Mouse (Mus musculus) left cerebral cortex, postnatal 10 days (tissue): ENCODE data around the gene Wdr48. TPM values are rescaled to one million over a fixed set of nuclear protein-coding genes. Genes with fewer than 3 reads are reported as not detected.

Experiments
- DNase-seq, 2 experiments: peaks; one replicate each; pipeline ENCODE4 v3.0.0; 2021 to 2022; ENCODE audit warnings: low spot score in 2 of 2, mixed read lengths in 1 of 2; ENCODE audit errors: extremely low spot score in 1 of 2
- intact Hi-C: fragments of 180-260 bp; cut with DNase I; formaldehyde crosslinking; loops from one replicate; pipeline ENCODE4 v1.15.1; 2025
- total RNA-seq, 2 experiments: library from RNA; stranded (reverse); gene quantifications; 2 replicates each; pipeline ENCODE4 v1.2.3; 2021

Gene Wdr48
- total RNA-seq, 2 experiments from 2014 or later: 75.7 to 85.8 TPM

DNA sequence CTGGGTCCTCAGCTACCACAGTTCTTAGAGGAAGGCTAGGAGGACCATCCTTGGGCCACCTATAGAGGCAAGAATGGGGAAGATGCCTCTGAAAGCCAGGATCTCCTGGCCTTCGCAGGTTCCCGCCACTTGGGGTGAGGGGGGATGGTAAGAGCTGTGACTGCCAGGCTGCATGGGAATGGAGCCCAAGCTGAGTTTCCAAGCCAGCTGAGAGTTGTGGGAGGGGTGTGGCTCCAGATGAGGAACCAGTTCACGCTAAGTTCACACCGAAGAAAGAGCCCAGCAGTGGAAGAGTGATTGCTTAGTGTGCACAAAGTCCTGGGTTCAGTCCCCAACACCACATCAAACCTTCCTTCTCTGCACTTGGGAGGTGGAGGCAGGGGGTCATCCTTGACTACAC, 67.5 kb downstream of the Wdr48 start:
- intact Hi-C loops: loop anchor here (5.0 kb wide), 1 partner anchor 50 kb away; no protein-coding TSS in a partner anchor
- DNase-seq: no peak

DNA sequence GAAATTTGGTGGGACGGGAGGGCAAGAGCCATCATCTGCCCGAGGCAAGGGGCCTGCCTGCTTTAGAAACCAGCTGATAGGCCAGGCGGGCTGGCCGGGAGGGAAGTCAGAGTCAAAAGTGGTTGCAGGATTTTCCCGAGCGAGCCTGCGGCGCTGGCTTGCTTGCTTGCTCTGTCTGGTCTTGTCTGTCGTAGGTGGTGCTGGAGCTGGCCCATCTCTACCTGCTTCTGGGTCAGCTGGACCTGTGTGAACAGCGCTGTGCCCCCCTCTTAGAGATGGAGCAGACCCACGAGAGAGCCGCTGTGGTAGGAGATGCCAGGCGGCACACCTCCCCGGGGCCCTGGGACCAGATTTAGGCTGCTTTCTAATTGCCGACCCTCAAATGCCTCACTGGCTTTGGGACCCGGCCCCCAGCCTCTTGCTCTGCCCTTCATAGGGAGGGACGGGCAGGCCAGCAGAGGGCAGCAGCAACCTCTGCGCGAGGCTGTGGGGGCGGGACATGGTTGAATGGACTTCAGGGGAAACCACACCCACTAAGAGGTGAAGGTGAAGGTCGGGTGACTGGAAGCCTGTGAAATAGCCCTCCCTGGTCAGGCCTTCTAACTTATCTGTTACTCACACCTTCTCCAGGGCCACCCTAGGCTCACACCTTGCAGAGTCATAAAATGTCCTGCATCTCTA, 68.4 kb downstream of the Wdr48 start:
- intact Hi-C loops: loop anchor here (5.0 kb wide), 1 partner anchor 49 kb away; no protein-coding TSS in a partner anchor
- peak in 1 of 2 experiments; percentile 72 for DNase-seq

DNA sequence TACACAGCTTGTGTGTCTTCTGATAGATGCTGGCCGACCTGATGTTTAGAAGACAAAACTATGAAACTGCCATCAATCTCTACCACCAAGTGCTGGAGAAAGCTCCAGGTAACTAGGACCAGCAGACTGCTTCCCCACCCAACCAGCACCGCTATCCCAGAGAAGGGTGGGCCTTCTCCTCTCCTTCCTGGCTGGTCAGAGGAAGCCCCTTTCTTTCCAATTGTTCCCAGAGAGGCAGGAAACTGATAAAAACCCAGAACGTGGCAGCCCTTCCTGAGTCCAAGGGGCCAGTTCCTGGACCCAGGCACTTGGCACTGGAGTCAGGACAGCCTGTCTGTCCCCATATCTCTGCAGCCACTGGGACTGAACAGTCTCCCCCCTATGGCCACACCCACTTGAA, 69.5 kb downstream of the Wdr48 start:
- no peak for DNase-seq
- intact Hi-C loops: loop anchor here (5.0 kb wide), 1 partner anchor 48 kb away; no protein-coding TSS in a partner anchor

DNA sequence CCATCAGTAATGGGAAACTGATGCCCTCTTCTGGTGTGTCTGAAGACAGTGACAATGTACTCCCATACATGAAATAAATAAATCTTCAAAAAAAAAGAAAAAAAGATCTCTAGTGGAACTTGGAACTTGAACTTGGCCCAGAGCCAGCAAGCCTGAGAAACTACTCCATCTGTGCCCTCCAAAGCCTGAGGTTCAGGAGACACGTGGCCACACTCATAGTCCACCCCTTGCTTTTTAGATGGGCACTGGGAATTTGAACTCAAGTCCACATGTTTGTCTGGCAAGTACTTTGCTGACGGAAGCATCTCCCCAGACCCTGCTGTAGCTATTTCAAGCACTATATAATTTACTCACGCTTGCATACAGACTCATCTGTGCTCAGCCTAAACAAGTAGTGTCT, 70.5 kb downstream of the Wdr48 start:
- DNase-seq: no peak
- intact Hi-C loops: no loop called here

DNA sequence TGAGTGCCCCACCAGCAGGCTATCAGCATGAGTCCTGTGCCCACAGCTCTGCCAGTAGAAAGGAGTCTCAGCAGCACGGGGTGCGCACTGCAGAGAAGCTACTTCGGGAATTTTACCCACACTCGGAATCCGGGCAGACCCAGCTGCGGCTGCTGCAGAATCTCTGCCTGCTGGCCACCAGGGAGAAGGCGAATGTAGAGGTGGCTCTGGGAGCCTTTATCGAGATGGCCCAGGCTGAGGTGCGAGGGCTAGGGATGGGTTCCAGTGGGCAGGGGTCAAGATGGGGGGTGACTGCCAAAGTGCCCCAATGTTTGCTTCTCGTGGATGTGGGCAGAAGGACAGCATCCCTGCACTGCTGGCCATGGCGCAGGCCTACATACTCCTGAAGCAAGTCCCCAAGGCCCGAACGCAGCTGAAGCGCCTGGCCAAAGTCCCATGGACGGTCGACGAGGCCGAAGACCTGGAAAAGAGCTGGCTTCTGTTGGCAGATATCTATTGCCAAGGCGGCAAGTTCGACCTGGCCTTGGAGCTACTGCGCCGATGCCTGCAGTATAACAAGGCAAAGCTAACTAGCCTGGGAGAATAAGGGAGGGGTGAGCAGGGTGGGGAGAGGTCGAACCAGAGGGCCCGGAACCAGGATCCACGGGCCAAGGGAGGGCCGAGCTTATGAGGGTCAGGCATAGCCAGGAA, 71.7 kb downstream of the Wdr48 start:
- intact Hi-C loops: no loop called here
- no peak for DNase-seq

DNA sequence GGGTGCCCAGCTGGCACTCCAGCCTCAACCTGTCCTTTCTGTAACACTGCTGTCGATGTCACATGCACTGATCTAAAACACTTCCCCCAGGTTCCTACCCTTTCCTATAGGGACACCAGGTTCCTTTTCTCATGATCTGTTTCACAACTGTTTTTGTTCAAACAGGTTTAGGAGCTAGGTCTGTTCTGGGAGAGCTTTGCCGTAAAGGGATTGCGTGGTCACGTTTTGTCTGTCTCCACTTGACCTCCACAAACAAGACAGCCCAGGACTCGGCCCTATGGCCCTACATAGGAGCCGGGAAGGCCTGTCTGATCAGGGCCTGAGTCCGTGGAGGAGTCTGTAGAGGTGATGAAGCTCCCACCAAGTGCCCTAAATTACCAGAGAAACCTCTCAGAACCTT, 75.1 kb downstream of the Wdr48 start:
- intact Hi-C loops: no loop called here

DNA sequence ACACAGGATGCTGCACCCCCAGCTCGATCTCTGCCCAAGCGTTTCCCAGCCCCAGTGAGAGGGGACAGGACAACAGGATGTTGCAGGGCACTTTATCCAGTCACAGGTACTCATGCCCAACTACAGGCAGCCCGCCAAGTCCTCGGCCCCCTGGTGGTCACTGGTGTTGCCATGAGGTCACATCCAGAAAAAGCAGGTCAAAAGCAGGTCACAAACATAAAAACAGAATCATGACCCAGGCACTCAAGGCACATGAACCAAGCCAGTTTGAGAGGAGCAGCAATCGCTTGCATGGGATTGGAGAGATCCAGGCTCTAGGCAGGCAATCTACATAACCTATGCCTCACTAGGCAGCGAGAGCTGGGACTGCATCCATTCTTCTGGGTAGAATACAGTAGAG, 75.5 kb downstream of the Wdr48 start:
- peak in 1 of 2 experiments; percentile 67 for DNase-seq
- intact Hi-C loops: no loop called here

More for the DNA sequence above, 75.1 kb downstream of the Wdr48 start:
- DNase-seq: no peak

DNA sequence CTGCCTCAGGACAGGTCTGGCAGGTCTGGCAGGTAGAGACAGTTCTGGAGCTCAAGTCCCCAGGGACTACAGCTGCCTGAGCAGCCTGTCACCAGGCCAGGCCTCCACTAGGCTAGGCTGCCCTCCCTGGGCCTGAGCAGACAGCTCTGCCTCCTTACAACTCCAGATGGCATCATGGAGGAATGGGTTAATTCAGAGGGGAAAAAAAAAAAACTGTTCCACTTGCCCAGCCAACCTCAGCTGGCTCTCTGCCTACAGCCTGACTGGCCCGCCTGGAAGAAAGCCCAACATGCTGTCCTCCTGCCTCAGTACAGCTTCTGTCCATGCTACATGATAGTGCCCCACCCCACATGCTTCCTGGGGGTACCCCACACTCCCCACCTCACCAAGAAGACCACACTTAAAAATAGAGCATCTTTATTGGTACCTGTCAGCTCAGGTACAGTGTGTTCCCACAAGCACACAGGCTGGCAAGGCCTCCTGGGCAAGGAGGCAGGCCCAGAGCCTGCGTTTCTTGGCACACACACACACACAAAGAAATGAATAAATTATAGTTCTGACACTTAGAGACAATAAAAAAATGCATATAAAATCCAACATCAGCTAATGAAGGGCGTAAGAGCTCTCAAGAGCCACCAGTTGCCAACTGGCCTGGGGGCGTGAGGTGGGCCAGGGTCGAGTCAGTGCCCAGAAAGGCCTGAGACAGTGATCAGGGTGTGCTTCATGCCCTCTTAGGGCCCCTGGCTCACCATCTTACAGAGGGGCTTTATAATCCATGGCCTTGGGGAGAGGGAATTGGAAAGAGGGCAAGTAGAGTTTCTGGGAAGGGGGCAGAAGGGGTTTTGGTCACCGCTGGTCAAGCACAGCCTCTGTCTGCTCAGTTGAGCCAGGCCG, 76.3 kb downstream of the Wdr48 start:
- intact Hi-C loops: no loop called here
- peak in 1 of 2 experiments; percentile 81 for DNase-seq

DNA sequence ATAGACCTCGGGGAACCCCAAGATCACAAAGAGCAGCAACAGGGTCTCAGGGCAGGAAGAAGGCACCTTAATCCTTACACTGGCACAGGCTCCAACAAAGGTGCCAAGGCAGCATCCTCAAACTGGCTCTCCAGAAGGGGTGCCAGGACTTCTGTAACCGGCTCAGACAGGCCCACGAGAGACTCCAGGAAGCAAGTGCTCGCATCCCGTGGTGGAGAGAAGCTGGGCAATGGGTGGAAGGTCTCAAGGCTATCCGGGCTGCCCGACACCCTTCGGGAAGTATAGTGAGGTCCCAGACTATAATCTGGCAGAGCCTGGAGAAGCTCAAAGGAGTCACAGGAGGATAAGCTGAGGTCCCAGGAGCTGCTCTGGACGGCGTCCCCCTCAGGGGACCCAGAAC, 77.5 kb downstream of the Wdr48 start:
- DNase-seq: no peak
- intact Hi-C loops: no loop called here

DNA sequence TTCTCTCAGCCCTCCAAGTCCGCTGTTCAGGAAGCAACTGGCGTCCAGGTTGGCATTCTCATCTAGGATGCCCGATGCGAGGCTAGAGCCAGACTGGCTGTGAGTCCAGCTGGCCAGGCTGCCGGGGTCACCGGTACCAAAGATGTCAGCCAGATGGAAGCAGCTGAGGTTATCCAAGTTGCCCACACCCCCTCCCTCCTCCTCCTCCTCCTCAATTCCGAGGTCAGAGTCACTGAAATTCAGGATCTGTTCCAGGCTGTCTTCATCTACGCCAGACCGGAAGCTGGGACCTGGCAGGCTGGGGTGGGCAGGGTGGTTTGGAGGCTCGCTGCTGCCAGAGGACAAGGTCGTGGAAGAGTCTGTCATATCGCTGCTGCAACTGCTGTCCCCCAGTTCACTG, 77.9 kb downstream of the Wdr48 start:
- no peak for DNase-seq

DNA sequence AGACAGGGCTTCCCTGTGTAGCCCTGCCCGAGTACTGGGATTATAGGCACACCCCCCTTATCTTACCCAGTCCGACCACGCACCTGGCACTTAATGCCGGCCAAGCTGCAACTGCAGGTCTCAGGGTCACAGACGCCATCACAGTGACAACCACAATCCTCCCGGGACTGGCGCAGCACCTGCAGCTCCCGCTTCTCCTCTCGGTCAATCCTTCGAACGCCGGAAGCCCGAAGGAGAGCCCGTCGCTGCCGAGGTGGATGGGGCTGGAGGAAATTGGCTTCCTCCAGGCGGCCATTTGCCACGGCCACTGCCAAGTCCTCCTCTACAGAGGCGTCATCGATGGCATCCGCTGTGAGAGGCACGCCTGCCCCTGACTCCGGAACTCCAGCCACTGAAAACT, 78.6 kb downstream of the Wdr48 start:
- intact Hi-C loops: no loop called here
- no peak for DNase-seq

More for the DNA sequence above, 77.9 kb downstream of the Wdr48 start:
- intact Hi-C loops: no loop called here

DNA sequence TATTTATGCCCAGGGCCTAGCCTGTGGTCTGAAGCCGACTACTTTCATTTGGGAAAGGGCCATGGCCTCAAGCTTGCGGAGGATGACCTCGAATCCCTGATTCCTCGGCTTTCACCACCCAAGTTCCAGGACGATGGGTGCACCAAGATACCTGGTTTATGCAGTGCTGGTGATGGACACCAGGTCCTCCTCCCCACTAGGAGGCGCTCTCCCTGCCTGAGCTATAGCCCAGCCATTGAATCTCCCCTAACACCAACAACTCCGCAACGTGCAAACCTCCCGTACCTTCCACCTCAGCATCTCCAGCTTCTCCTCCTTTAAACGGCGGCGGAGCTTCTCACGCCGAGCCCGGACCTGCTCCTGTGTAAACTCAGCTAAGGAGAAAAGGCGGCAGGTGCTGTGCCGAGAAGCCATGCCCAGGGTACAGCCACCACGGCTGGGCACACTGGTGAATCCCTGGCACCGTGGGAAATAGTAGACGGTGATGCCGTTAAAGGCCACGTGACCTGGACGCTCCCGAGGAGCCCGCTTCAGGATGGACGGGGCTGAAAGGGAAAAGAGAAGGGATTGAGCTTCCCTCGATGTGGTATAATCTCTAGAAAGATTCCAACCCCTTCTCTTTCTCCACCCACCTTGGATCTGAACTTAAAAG, 79.3 kb downstream of the Wdr48 start:
- intact Hi-C loops: no loop called here
- DNase-seq: no peak

DNA sequence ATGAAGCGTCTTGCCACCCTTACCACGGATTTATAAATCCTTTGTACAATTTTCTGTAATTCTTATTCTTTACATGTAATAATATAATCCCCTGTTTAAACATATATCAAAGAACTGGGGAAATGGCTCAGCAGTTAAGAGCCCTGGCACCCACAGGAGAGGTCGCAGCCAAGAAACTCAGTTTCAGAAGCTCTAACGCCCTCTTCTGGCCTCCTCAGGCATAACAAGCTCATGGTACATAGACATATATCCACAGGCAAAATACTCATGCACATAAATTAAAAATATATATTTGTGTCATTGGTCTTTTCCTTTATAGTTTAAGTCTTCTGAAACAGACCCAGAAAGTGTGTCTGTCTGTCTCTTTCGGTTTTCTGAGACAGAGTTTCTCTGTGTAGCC, 79.9 kb downstream of the Wdr48 start:
- DNase-seq: no peak
- intact Hi-C loops: no loop called here

DNA sequence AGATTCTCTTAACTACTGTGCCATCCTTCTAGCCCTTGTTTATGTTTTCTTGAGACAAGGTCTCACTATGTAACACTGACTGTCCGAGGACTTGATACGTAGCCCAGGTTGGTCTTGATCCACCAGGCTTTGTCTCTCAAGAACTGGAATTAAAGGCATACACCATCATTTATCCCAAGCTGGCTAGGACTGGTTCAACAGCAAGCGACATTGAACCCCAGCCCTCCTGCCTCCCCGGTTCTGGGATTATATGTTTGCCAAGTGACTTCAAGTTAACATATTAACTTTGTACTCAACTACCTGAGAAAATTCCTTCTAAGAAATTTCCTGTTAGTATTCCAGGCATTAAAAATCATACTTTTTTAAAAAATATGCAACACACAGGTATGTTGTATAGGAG, 80.6 kb downstream of the Wdr48 start:
- DNase-seq: no peak
- intact Hi-C loops: no loop called here

Other genes starting within 250 kb of the Wdr48 start
- gene Scn10a, start 175.6 kb upstream of the Wdr48 start, total RNA-seq: under 1 TPM; 0.14 to 0.17 TPM
- under 1 TPM; 0.43 to 0.47 TPM for gene Scn11a, start 69.4 kb upstream of the Wdr48 start, total RNA-seq
- gene Gorasp1, start 42.7 kb downstream of the Wdr48 start, total RNA-seq: 10 to 100 TPM; 26.1 to 26.2 TPM
- 1 to 10 TPM; 1.1 TPM for gene Ttc21a, start 42.7 kb downstream of the Wdr48 start, total RNA-seq
- 1 to 10 TPM; 7.6 to 8.7 TPM for gene Csrnp1, start 89.8 kb downstream of the Wdr48 start, total RNA-seq
- gene Xirp1, start 128.7 kb downstream of the Wdr48 start, total RNA-seq: under 1 TPM in 1 of 2 experiments, not detected in 1; 0.11 TPM
- 10 to 100 TPM; 31.9 to 33.5 TPM for gene Cx3cr1, start 175.0 kb downstream of the Wdr48 start, total RNA-seq
- gene Ccr8, start 197.2 kb downstream of the Wdr48 start, total RNA-seq: not detected
- gene Slc25a38, start 215.5 kb downstream of the Wdr48 start, total RNA-seq: 10 to 100 TPM; 24.5 to 26.6 TPM
- gene Rpsa, start 232.8 kb downstream of the Wdr48 start, total RNA-seq: 100 to 1,000 TPM; 711 to 726 TPM